Mouse (Mus musculus) limb, embryonic 14.5 days (tissue): Measurements from ENCODE around the gene Gse1. TPM values are rescaled to one million over a fixed set of nuclear protein-coding genes. Genes with fewer than 3 reads are reported as not detected.

Source experiments
- ATAC-seq: fragments of 200-750 bp; cut with Nextera tagmentation; 2 replicates; pipeline ENCODE4 v1.8.0; 2017; ENCODE audit warnings: low read depth, moderate number of reproducible peaks, moderate TSS enrichment; ENCODE audit not compliant: low FRiP score
- DNase-seq: peaks from one replicate; pipeline ENCODE4 v3.0.0-alpha.2; 2015; ENCODE audit warnings: low spot score
- H3K27ac ChIP-seq: fragments of 300-500 bp; sonication (generic); replicated peaks from 2 replicates; pipeline ENCODE4 v1.5.1; 2014; ENCODE audit warnings: low read depth, mild to moderate bottlenecking, low read length, moderate library complexity, mixed read lengths
- H3K27me3 ChIP-seq: fragments of 300-500 bp; sonication (generic); 2 replicates; pipeline ENCODE4 v1.6.1; 2014; ENCODE audit warnings: low read length, mixed read lengths; ENCODE audit not compliant: control insufficient read depth, insufficient read depth
- H3K36me3 ChIP-seq: fragments of 300-500 bp; sonication (generic); 2 replicates; pipeline ENCODE4 v1.6.1; 2014; ENCODE audit warnings: mild to moderate bottlenecking, low read length, moderate library complexity, mixed read lengths; ENCODE audit not compliant: control insufficient read depth, insufficient read depth
- H3K4me1 ChIP-seq: fragments of 300-500 bp; sonication (generic); 2 replicates; pipeline ENCODE4 v1.6.1; 2014; ENCODE audit warnings: antibody characterized with exemption, low read length, mixed read lengths; ENCODE audit not compliant: control insufficient read depth, insufficient read depth
- H3K4me2 ChIP-seq: fragments of 300-500 bp; sonication (generic); replicated peaks from 2 replicates; pipeline ENCODE4 v1.6.1; 2014; ENCODE audit warnings: low read depth, mild to moderate bottlenecking, low read length, moderate library complexity; ENCODE audit not compliant: severe bottlenecking
- H3K4me3 ChIP-seq: fragments of 300-500 bp; sonication (generic); replicated peaks from 2 replicates; pipeline ENCODE4 v1.5.1; 2014; ENCODE audit warnings: low read length
- H3K9ac ChIP-seq: fragments of 300-500 bp; sonication (generic); 2 replicates; pipeline ENCODE4 v1.6.1; 2014; ENCODE audit warnings: mild to moderate bottlenecking, low read depth, low read length, moderate library complexity; ENCODE audit not compliant: severe bottlenecking
- H3K9me3 ChIP-seq: fragments of 300-500 bp; sonication (generic); 2 replicates; pipeline ENCODE4 v1.6.1; 2016; ENCODE audit warnings: low read length; ENCODE audit not compliant: control insufficient read depth
- POLR2A ChIP-seq: fragments of 200-500 bp; IDR thresholded peaks from 2 replicates; pipeline ENCODE4 v1.8.0; 2012; ENCODE audit warnings: inconsistent platforms, mild to moderate bottlenecking, moderate library complexity, borderline replicate concordance; ENCODE audit not compliant: insufficient read depth, insufficient read length; ENCODE audit errors: extremely low read depth
- WGBS: fragments of 180-500 bp; shearing (Covaris S2); extraction: QIAGEN DNeasy Blood & Tissue Kit; methylation state at CpG from one replicate; pipeline ENCODE4 v1.1.7; 2014; 5-methylcytosine and 5-hydroxymethylcytosine counted together
- polyA plus RNA-seq, 2 experiments: library from polyadenylated mRNA; depleted of rRNA in 1 of 2; stranded (reverse) in 1 of 2; unstranded in 1 of 2; fragments of >200 nt; fragmentation: Nextera tagmentation in 1 of 2; extraction: Ambion mirVana in 1 of 2; gene quantifications; 2 replicates each; pipeline versions ENCODE4 v1.2.1 to v1.2.3; 2012 to 2014

Gse1 gene
- polyA plus RNA-seq, 2 experiments, result 10.3 to 32.6 TPM

DNA sequence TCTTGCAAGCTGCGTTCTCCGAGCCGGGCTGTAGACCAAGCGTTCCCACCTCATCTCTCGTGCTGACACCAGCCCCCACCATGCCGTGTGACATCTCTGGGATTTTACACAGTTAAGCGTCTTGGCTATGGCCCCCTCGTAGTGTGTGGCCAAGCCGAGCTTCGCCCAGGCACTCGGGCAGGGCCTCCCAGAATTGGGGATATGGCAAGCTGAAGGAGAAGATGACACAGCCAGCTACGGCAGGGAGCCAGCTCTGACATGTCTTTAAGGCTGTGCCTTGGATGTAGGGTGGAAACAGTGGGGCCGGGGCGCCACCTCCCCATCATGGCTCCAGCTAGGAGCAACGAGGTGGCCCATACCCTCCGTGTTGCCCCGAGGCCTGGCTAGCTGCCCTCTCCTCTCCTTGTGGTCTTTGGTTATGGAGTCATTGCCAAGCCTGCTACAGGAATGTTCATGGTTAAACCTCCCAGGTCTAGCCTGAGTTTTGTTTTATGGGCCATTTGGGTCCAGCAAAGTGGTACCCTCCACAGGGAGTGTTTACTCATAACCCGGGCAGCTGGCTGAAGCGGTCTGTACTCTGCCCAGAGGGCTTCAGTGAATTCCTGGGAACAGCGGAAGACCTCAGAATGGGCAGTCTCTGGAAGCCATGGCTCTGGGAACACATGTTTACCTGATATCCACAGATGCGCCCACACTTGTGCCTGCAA, 89.0 kb downstream of the Gse1 start:
- Histone ChIP-seq H3K4me1 (peaks cover 24% of the 10 kb centered on the region), H3K4me3 (no peak overlapping the region), H3K9ac (no peak overlapping the region), H3K27me3 (no peaks in the 10 kb centered on the region), H3K4me2 (no peak overlapping the region), H3K27ac (no peak overlapping the region), H3K36me3 (no peaks in the 10 kb centered on the region), H3K9me3 (no peaks in the 10 kb centered on the region)
- 55% methylated on average over 21 of the region's 21 CpGs for WGBS
- ATAC-seq (peak; percentile 15; the same call in 1 of the 2 replicates), DNase-seq (peak; percentile 52)
- TF ChIP-seq POLR2A, result no peak

DNA sequence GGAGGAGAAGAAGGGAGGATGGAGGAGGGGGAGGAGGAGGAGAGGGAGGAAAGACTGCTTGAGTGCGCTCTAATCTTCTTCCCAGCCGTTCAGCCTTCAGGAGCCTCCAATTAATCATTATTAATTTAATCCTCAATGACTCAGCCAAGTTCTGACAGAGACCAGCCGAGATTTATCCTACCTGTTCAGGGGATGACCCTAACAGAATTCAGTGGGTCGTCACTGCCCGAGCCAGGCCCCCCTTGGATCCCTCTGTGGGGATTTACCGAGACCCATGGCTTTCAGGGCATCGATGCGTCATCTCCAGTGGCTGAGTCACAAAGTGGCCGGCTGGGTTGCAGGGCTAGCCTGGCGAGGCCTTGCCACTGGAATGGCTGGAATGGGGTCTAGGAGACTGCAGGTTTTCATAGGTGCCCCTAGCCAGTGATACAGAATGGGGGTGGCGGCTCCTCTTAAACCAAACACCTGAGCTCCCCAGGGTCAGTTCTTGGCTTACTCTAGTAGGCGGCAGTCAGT, 90.3 kb downstream of the Gse1 start:
- Histone ChIP-seq H3K9me3 (no peaks in the 10 kb centered on the region), H3K27me3 (no peaks in the 10 kb centered on the region), H3K27ac (no peak overlapping the region), H3K4me3 (no peak overlapping the region), H3K9ac (no peak overlapping the region), H3K4me2 (no peak overlapping the region), H3K4me1 (peaks cover 36% of the 10 kb centered on the region), H3K36me3 (no peaks in the 10 kb centered on the region)
- WGBS, result 69% methylated on average over 12 of the region's 12 CpGs
- TF ChIP-seq POLR2A, result no peak
- no peak for ATAC-seq
- no peak for DNase-seq

DNA sequence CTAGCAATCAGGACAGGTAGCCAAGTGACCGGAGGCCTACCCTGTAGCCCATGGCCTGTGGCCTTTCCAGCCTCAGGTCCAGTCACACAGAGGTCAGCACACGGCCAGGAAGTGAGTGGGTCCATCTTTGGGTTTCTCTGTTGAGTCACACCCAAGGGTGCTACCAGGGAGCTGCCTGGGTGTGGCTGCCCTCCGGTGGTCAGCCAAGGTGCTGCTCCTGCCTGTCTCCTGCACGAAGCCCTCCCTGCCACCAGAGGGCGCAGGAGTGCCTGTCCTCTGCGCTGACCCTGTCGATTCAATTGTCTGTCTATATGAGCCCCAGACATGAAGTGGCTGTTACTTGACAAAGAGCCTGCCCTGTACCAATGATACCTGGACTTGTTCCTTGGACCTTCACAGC, 91.2 kb downstream of the Gse1 start:
- no peak overlapping the region for H3K4me3 ChIP-seq
- DNase-seq (peak; percentile 47), ATAC-seq (peak; percentile 8; the same call in 1 of the 2 replicates)
- no peak overlapping the region for H3K9ac ChIP-seq
- H3K27ac ChIP-seq, result no peak overlapping the region
- H3K4me1 ChIP-seq, result peaks cover 42% of the 10 kb centered on the region
- H3K36me3 ChIP-seq, result no peaks in the 10 kb centered on the region
- H3K9me3 ChIP-seq, result no peaks in the 10 kb centered on the region
- WGBS, result 22% methylated on average over 7 of the region's 7 CpGs
- H3K4me2 ChIP-seq, result no peak overlapping the region
- no peak for TF ChIP-seq POLR2A
- H3K27me3 ChIP-seq, result no peaks in the 10 kb centered on the region

DNA sequence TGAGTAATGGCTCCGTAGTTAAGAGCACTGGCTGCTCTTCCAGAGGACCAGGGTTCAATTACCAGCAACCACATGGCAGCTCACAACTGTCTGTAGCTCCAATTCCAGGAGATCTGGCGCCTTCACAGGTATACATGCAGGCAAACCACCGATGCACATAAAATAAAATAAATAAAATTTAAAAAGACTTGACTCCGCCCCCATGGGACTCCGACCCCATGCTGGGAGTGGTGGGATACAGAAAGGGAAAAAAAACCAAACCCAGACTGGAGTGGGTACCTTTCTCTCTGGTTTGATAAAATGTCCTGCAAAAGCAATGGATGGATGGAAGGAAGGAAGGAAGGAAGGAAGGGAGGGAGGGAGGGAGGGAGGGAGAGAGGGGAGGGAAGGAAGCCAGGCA, 91.9 kb downstream of the Gse1 start:
- Histone ChIP-seq H3K4me1 (peaks cover 42% of the 10 kb centered on the region), H3K27me3 (no peaks in the 10 kb centered on the region), H3K9ac (no peak overlapping the region), H3K4me2 (no peak overlapping the region), H3K27ac (no peak overlapping the region), H3K9me3 (no peaks in the 10 kb centered on the region), H3K36me3 (no peaks in the 10 kb centered on the region), H3K4me3 (no peak overlapping the region)
- ATAC-seq (no peak), DNase-seq (no peak)
- 79% methylated on average over 5 of the region's 5 CpGs for WGBS
- no peak for TF ChIP-seq POLR2A

DNA sequence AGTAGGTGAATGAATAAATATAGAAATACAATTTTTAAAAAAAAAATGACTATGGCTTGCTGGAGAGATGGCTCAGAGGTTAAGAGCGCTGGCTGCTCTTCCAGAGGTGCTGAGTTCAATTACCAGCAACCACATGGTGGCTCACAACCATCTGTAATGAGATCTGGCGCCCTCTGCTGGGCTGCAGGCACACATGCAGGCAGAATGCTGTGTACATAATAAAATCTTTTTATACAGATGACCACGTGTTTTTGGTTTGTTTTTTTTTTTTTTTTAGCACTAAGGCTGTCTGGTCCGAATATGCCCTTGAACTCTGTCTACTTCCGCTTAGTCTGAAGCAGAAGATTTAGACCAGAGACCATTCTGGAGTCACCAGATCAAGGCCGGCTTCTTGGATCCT, 93.5 kb downstream of the Gse1 start:
- 42% methylated on average over 6 of the region's 6 CpGs for WGBS
- Histone ChIP-seq H3K4me3 (no peak overlapping the region), H3K4me2 (no peak overlapping the region), H3K9ac (no peak overlapping the region), H3K4me1 (peaks cover 39% of the 10 kb centered on the region), H3K27me3 (no peaks in the 10 kb centered on the region), H3K9me3 (no peaks in the 10 kb centered on the region), H3K36me3 (no peaks in the 10 kb centered on the region), H3K27ac (no peak overlapping the region)
- TF ChIP-seq POLR2A, result no peak
- no peak for DNase-seq
- ATAC-seq, result no peak
